Mouse (Mus musculus) limb, embryonic 11.5 days (tissue): Measurements from ENCODE around the gene E2f2. TPM values are rescaled to one million over a fixed set of nuclear protein-coding genes. Genes with fewer than 3 reads are reported as not detected.
A peak's percentile ranks its signal among the peaks of the same experiment; 100 is the strongest.

Experiments
- ATAC-seq: fragments of 200-750 bp; cut with Nextera tagmentation; 2 replicates; pipeline ENCODE4 v1.8.0; 2017; ENCODE audit warnings: low read depth; ENCODE audit not compliant: insufficient number of reproducible peaks, low FRiP score, low TSS enrichment
- DNase-seq: peaks from one replicate; pipeline ENCODE4 v3.0.0-alpha.2; 2015; ENCODE audit warnings: low spot score
- H3K27ac ChIP-seq: fragments of 300-500 bp; sonication (generic); replicated peaks from 2 replicates; pipeline ENCODE4 v1.5.1; 2014; ENCODE audit warnings: low read depth, mild to moderate bottlenecking, low read length
- H3K27me3 ChIP-seq: fragments of 300-500 bp; sonication (generic); 2 replicates; pipeline ENCODE4 v1.6.1; 2014; ENCODE audit warnings: mild to moderate bottlenecking, low read length, mixed read lengths; ENCODE audit not compliant: control insufficient read depth, insufficient read depth
- H3K36me3 ChIP-seq: fragments of 300-500 bp; sonication (generic); 2 replicates; pipeline ENCODE4 v1.6.1; 2014; ENCODE audit warnings: mild to moderate bottlenecking, low read length, moderate library complexity, mixed read lengths; ENCODE audit not compliant: control insufficient read depth, insufficient read depth
- H3K4me1 ChIP-seq: fragments of 300-500 bp; sonication (generic); 2 replicates; pipeline ENCODE4 v1.6.1; 2014; ENCODE audit warnings: low read length, mixed read lengths; ENCODE audit not compliant: control insufficient read depth, insufficient read depth
- H3K4me2 ChIP-seq: fragments of 300-500 bp; sonication (generic); 2 replicates; pipeline ENCODE4 v1.6.1; 2014; ENCODE audit warnings: low read depth, mild to moderate bottlenecking, moderate library complexity; ENCODE audit not compliant: severe bottlenecking
- H3K4me3 ChIP-seq: fragments of 300-500 bp; sonication (generic); 2 replicates; pipeline ENCODE4 v1.5.1; 2014; ENCODE audit warnings: low read depth, low read length
- H3K9ac ChIP-seq: fragments of 300-500 bp; sonication (generic); 2 replicates; pipeline ENCODE4 v1.6.1; 2014; ENCODE audit warnings: mild to moderate bottlenecking, low read length
- H3K9me3 ChIP-seq: fragments of 300-500 bp; sonication (generic); 2 replicates; pipeline ENCODE4 v1.6.1; 2016; ENCODE audit warnings: low read length; ENCODE audit not compliant: control insufficient read depth
- WGBS: fragments of 180-500 bp; shearing (Covaris S2); extraction: QIAGEN DNeasy Blood & Tissue Kit; methylation state at CpG from one replicate; pipeline ENCODE4 v1.1.7; 2014; 5-methylcytosine and 5-hydroxymethylcytosine counted together
- polyA plus RNA-seq: library from polyadenylated mRNA; unstranded; fragments of >200 nt; fragmentation: Nextera tagmentation; extraction: Ambion mirVana; gene quantifications from 2 replicates; pipeline ENCODE4 v1.2.1, GENCODE M21; 2014

Gene E2f2
- 4.7 and 5.7 TPM in 2 replicates for polyA plus RNA-seq

GRCm38 (mm10) chr4:136172011-136172541, at the start of gene E2f2:
Gene E2f2, plus strand, starts transcription at chr4:136172394.
- Histone ChIP-seq H3K27ac (peak within 1 kb of the TSS; percentile 15; the same call in 1 of the 2 replicates), H3K4me2 (peak within 1 kb of the TSS; percentile 99), H3K9me3 (no peaks in the 10 kb centered on the region), H3K4me3 (peak within 1 kb of the TSS; percentile 79), H3K27me3 (no peaks in the 10 kb centered on the region), H3K4me1 (peaks cover 15% of the 10 kb centered on the region), H3K9ac (peak within 1 kb of the TSS; percentile 82), H3K36me3 (no peaks in the 10 kb centered on the region)
- DNase-seq: peak; percentile 86
- no peak for ATAC-seq
- under 1% methylated on average over 35 of the region's 35 CpGs for WGBS

GRCm38 (mm10) chr4:136123111-136123791, 48.9 kb upstream of the E2f2 start:
- Histone ChIP-seq H3K4me2 (no peak overlapping the region), H3K4me1 (peaks cover 8% of the 10 kb centered on the region; the same call in 1 of the 2 replicates), H3K27ac (no peak overlapping the region), H3K36me3 (no peaks in the 10 kb centered on the region), H3K4me3 (no peak overlapping the region), H3K9me3 (no peaks in the 10 kb centered on the region), H3K9ac (no peak overlapping the region), H3K27me3 (no peaks in the 10 kb centered on the region)
- no peak for DNase-seq
- WGBS: 70% methylated on average over 8 of the region's 8 CpGs
- no peak for ATAC-seq

GRCm38 (mm10) chr4:136123792-136124161, 48.4 kb upstream of the E2f2 start:
- DNase-seq: no peak
- no peak overlapping the region for H3K9ac ChIP-seq
- no peak overlapping the region for H3K4me2 ChIP-seq
- 87% methylated on average over 3 of the region's 3 CpGs for WGBS
- H3K27me3 ChIP-seq: no peaks in the 10 kb centered on the region
- no peaks in the 10 kb centered on the region for H3K9me3 ChIP-seq
- H3K4me3 ChIP-seq: no peak overlapping the region
- H3K36me3 ChIP-seq: no peaks in the 10 kb centered on the region
- no peak for ATAC-seq
- H3K27ac ChIP-seq: no peak overlapping the region
- H3K4me1 ChIP-seq: peaks cover 8% of the 10 kb centered on the region; the same call in 1 of the 2 replicates

GRCm38 (mm10) chr4:136124581-136124980, 47.6 kb upstream of the E2f2 start:
- Histone ChIP-seq H3K4me3 (no peak overlapping the region), H3K9ac (no peak overlapping the region), H3K9me3 (no peaks in the 10 kb centered on the region), H3K4me1 (peaks cover 5% of the 10 kb centered on the region; the same call in 1 of the 2 replicates), H3K4me2 (no peak overlapping the region), H3K27me3 (no peaks in the 10 kb centered on the region), H3K36me3 (no peaks in the 10 kb centered on the region), H3K27ac (no peak overlapping the region)
- DNase-seq (no peak), ATAC-seq (no peak)
- WGBS: 96% methylated on average over 4 of the region's 4 CpGs

GRCm38 (mm10) chr4:136125458-136125857, 46.7 kb upstream of the E2f2 start:
- Histone ChIP-seq H3K27me3 (no peaks in the 10 kb centered on the region), H3K4me1 (no peaks in the 10 kb centered on the region), H3K27ac (no peak overlapping the region), H3K4me2 (no peak overlapping the region), H3K4me3 (no peak overlapping the region), H3K9ac (no peak overlapping the region), H3K9me3 (no peaks in the 10 kb centered on the region), H3K36me3 (no peaks in the 10 kb centered on the region)
- WGBS: 87% methylated on average over 11 of the region's 11 CpGs
- ATAC-seq (no peak), DNase-seq (no peak)

- 69% methylated on average over 5 of the region's 5 CpGs for WGBS
Observed at GRCm38 (mm10) chr4:136126019-136126418, 46.2 kb upstream of the E2f2 start.

GRCm38 (mm10) chr4:136127670-136128069, 44.5 kb upstream of the E2f2 start:
- ATAC-seq: no peak
- WGBS: 68% methylated on average over 13 of the region's 13 CpGs
- no peaks in the 10 kb centered on the region for H3K9me3 ChIP-seq
- DNase-seq: no peak
- H3K27ac ChIP-seq: no peak overlapping the region
- H3K36me3 ChIP-seq: no peaks in the 10 kb centered on the region
- no peak overlapping the region for H3K4me2 ChIP-seq
- no peak overlapping the region for H3K9ac ChIP-seq
- no peaks in the 10 kb centered on the region for H3K4me1 ChIP-seq
- no peaks in the 10 kb centered on the region for H3K27me3 ChIP-seq
- no peak overlapping the region for H3K4me3 ChIP-seq

More at GRCm38 (mm10) chr4:136126019-136126418, 46.2 kb upstream of the E2f2 start:
- H3K4me3 ChIP-seq: no peak overlapping the region
- DNase-seq (no peak), ATAC-seq (no peak)
- no peak overlapping the region for H3K4me2 ChIP-seq
- no peak overlapping the region for H3K27ac ChIP-seq
- H3K9me3 ChIP-seq: no peaks in the 10 kb centered on the region
- H3K4me1 ChIP-seq: no peaks in the 10 kb centered on the region
- H3K36me3 ChIP-seq: no peaks in the 10 kb centered on the region
- no peaks in the 10 kb centered on the region for H3K27me3 ChIP-seq
- H3K9ac ChIP-seq: no peak overlapping the region

GRCm38 (mm10) chr4:136129842-136130241, 42.4 kb upstream of the E2f2 start:
- peaks cover 10% of the 10 kb centered on the region for H3K4me1 ChIP-seq
- DNase-seq (no peak), ATAC-seq (no peak)
- H3K27ac ChIP-seq: no peak overlapping the region
- H3K27me3 ChIP-seq: no peaks in the 10 kb centered on the region
- H3K4me3 ChIP-seq: no peak overlapping the region
- 85% methylated on average over 1 of the region's 1 CpGs for WGBS
- no peak overlapping the region for H3K9ac ChIP-seq
- no peak overlapping the region for H3K4me2 ChIP-seq
- H3K9me3 ChIP-seq: no peaks in the 10 kb centered on the region
- H3K36me3 ChIP-seq: no peaks in the 10 kb centered on the region
